Mouse (Mus musculus) urinary bladder, postnatal 25 days (tissue): ENCODE data around the gene Rbm4b.
"Not testable (repeated sequence)": the region's sequence is repeated elsewhere in the genome, so short reads cannot be mapped to it uniquely, and the experiment has no call there.

Experiments used
- DNase-seq: peaks from one replicate; pipeline ENCODE4 v3.0.0; 2022; ENCODE audit warnings: low spot score

Gene Rbm4b

DNA sequence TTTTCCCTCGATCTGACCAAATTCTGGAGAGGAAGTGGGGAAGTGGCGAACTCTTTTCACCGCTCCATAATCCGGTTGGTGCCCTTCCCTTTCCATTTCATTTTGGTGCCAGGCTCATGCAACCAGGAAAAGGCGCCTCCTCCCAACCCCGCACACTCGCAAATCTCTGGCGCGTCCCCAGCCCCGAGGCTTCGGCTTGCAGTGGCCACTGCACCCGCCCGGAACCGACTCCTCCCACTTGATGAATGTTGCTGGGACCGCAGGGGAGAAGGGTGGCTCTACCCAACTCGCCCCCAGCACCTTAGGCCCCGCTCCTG lies 54.4 kb downstream of the Rbm4b start:
- no peak for DNase-seq

GRCm38 (mm10) chr19:4811063-4811908 lies 55.0 kb downstream of the Rbm4b start, which contains the start of the genes Gm21992 and Rbm14:
Gene Gm21992 (minus strand): TSS chr19:4811612.
Gene Rbm14 (minus strand): TSS chr19:4811634.
- peak; percentile 94 for DNase-seq

DNA sequence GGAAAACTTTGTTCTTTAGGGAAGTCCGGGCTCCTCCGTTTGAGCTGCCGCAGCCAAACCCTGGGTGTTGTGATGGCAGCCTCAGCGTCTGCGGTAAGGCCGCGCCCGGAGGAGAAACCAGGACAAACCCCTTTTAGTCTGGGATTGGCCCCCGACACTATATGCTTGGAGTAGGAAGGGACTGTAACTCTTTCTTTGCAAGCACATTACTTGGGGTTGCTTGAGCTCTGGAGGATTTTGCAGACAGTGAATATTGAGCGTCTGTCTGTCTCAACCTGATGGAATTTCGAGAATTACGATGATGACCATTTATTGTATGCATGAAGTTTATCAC lies 55.6 kb downstream of the Rbm4b start:
- no peak for DNase-seq

GRCm38 (mm10) chr19:4812334-4812949 lies 56.1 kb downstream of the Rbm4b start:
- DNase-seq: not testable (repeated sequence)

- DNase-seq: no peak
Measured at GRCm38 (mm10) chr19:4813015-4813414, 56.7 kb downstream of the Rbm4b start.
